Mouse (Mus musculus) neural tube, embryonic 11.5 days (tissue): ENCODE measurements around the gene Olfr718-ps1. TPM values are rescaled to one million over a fixed set of nuclear protein-coding genes. Genes with fewer than 3 reads are reported as not detected.
A peak's percentile ranks its signal among the peaks of the same experiment; 100 is the strongest.

ENCODE experiments used
- ATAC-seq: fragments of 200-750 bp; cut with Nextera tagmentation; 2 replicates; pipeline ENCODE4 v1.8.0; 2017; ENCODE audit warnings: moderate number of reproducible peaks, mild to moderate bottlenecking, moderate TSS enrichment, moderate library complexity; ENCODE audit not compliant: insufficient read depth, low FRiP score, low TSS enrichment
- DNase-seq: peaks from one replicate; pipeline ENCODE4 v3.0.0-alpha.2; 2015; ENCODE audit warnings: low spot score
- H3K27ac ChIP-seq: fragments of 300-500 bp; sonication (generic); 2 replicates; pipeline ENCODE4 v1.5.1; 2014; ENCODE audit warnings: low read depth, mild to moderate bottlenecking, low read length
- H3K27me3 ChIP-seq: fragments of 300-500 bp; sonication (generic); 2 replicates; pipeline ENCODE4 v1.6.1; 2014; ENCODE audit warnings: mild to moderate bottlenecking, low read length, mixed read lengths; ENCODE audit not compliant: control insufficient read depth, insufficient read depth
- H3K36me3 ChIP-seq: fragments of 300-500 bp; sonication (generic); 2 replicates; pipeline ENCODE4 v1.6.1; 2014; ENCODE audit warnings: mild to moderate bottlenecking, low read length, moderate library complexity, mixed read lengths; ENCODE audit not compliant: control insufficient read depth, insufficient read depth
- H3K4me1 ChIP-seq: fragments of 300-500 bp; sonication (generic); 2 replicates; pipeline ENCODE4 v1.6.1; 2014; ENCODE audit warnings: low read length, mixed read lengths; ENCODE audit not compliant: control insufficient read depth, insufficient read depth
- H3K4me2 ChIP-seq: fragments of 300-500 bp; sonication (generic); 2 replicates; pipeline ENCODE4 v1.6.1; 2014; ENCODE audit warnings: low read depth, mild to moderate bottlenecking, moderate library complexity
- H3K4me3 ChIP-seq: fragments of 300-500 bp; sonication (generic); 2 replicates; pipeline ENCODE4 v1.5.1; 2014; ENCODE audit warnings: low read depth, low read length
- H3K9ac ChIP-seq: fragments of 300-500 bp; sonication (generic); 2 replicates; pipeline ENCODE4 v1.6.1; 2014; ENCODE audit warnings: mild to moderate bottlenecking, low read length
- H3K9me3 ChIP-seq: fragments of 300-500 bp; sonication (generic); 2 replicates; pipeline ENCODE4 v1.6.1; 2016; ENCODE audit warnings: low read length; ENCODE audit not compliant: control insufficient read depth
- WGBS: fragments of 180-500 bp; shearing (Covaris S2); extraction: QIAGEN DNeasy Blood & Tissue Kit; methylation state at CpG from one replicate; pipeline ENCODE4 v1.1.7; 2014; 5-methylcytosine and 5-hydroxymethylcytosine counted together
- polyA plus RNA-seq: library from polyadenylated mRNA; unstranded; fragments of >200 nt; fragmentation: Nextera tagmentation; extraction: Ambion mirVana; gene quantifications from 2 replicates; pipeline ENCODE4 v1.2.1, GENCODE M21; 2014

Gene Olfr718-ps1
- polyA plus RNA-seq, 1 experiment from 2014 or later = not detected

- no peak for DNase-seq
- H3K4me3 ChIP-seq = no peak overlapping the region
- H3K4me1 ChIP-seq = peaks cover 4% of the 10 kb centered on the region; the same call in 1 of the 2 replicates
- H3K4me2 ChIP-seq = no peak overlapping the region
- H3K9me3 ChIP-seq = 0 out of 2 replicates have a peak, but pooled peaks cover 2% of the 10 kb centered on the region
- H3K9ac ChIP-seq = no peak overlapping the region
- peaks cover 41% of the 10 kb centered on the region for H3K36me3 ChIP-seq
- ATAC-seq = no peak
- H3K27ac ChIP-seq = no peak overlapping the region
- WGBS = 87% methylated on average over 3 of the region's 3 CpGs
- H3K27me3 ChIP-seq = no peaks in the 10 kb centered on the region
These were observed 30.3 kb upstream of the Olfr718-ps1 start for GRCm38 (mm10) chr5:143177541-143178200.

- H3K9ac ChIP-seq = no peak overlapping the region
- no peak overlapping the region for H3K4me2 ChIP-seq
- peaks cover 4% of the 10 kb centered on the region; the same call in 1 of the 2 replicates for H3K4me1 ChIP-seq
- no peaks in the 10 kb centered on the region for H3K27me3 ChIP-seq
- DNase-seq = no peak
- 95% methylated on average over 4 of the region's 4 CpGs for WGBS
- 0 out of 2 replicates have a peak, but pooled peaks cover 2% of the 10 kb centered on the region for H3K9me3 ChIP-seq
- H3K36me3 ChIP-seq = peaks cover 46% of the 10 kb centered on the region
- H3K27ac ChIP-seq = no peak overlapping the region
- no peak for ATAC-seq
- H3K4me3 ChIP-seq = no peak overlapping the region
These were observed 28.6 kb upstream of the Olfr718-ps1 start for GRCm38 (mm10) chr5:143175970-143176369.

- ATAC-seq = no peak
These were observed 18.2 kb upstream of the Olfr718-ps1 start for GRCm38 (mm10) chr5:143165508-143166070.

GRCm38 (mm10) chr5:143155534-143155933 is 8.2 kb upstream of the Olfr718-ps1 start:
- H3K9me3 ChIP-seq = no peaks in the 10 kb centered on the region
- no peak overlapping the region for H3K4me3 ChIP-seq
- H3K4me1 ChIP-seq = no peaks in the 10 kb centered on the region
- H3K27ac ChIP-seq = no peak overlapping the region
- peaks cover 24% of the 10 kb centered on the region for H3K27me3 ChIP-seq
- no peaks in the 10 kb centered on the region for H3K36me3 ChIP-seq
- H3K9ac ChIP-seq = no peak overlapping the region
- DNase-seq = no peak
- 89% methylated on average over 3 of the region's 3 CpGs for WGBS
- ATAC-seq = no peak
- no peak overlapping the region for H3K4me2 ChIP-seq

More at GRCm38 (mm10) chr5:143165508-143166070, 18.2 kb upstream of the Olfr718-ps1 start:
- no peaks in the 10 kb centered on the region for H3K36me3 ChIP-seq
- H3K9me3 ChIP-seq = no peaks in the 10 kb centered on the region
- no peak overlapping the region for H3K4me2 ChIP-seq
- WGBS = 11% methylated on average over 18 of the region's 18 CpGs
- peak; percentile 15 for DNase-seq
- H3K27ac ChIP-seq = no peak overlapping the region
- no peak overlapping the region for H3K9ac ChIP-seq
- H3K27me3 ChIP-seq = no peaks in the 10 kb centered on the region
- no peak overlapping the region for H3K4me3 ChIP-seq
- no peaks in the 10 kb centered on the region for H3K4me1 ChIP-seq

- Histone ChIP-seq H3K4me2 (no peak overlapping the region), H3K9ac (no peak overlapping the region), H3K27ac (no peak overlapping the region), H3K9me3 (no peaks in the 10 kb centered on the region), H3K36me3 (no peaks in the 10 kb centered on the region), H3K27me3 (peaks cover 20% of the 10 kb centered on the region), H3K4me3 (no peak overlapping the region), H3K4me1 (no peaks in the 10 kb centered on the region)
- 89% methylated on average over 10 of the region's 10 CpGs for WGBS
- DNase-seq = no peak
- no peak for ATAC-seq
These were observed 6.4 kb upstream of the Olfr718-ps1 start for GRCm38 (mm10) chr5:143153756-143154155.

GRCm38 (mm10) chr5:143150044-143150443 is 2.7 kb upstream of the Olfr718-ps1 start:
- 89% methylated on average over 2 of the region's 2 CpGs for WGBS
- Histone ChIP-seq H3K9me3 (no peaks in the 10 kb centered on the region), H3K9ac (no peak overlapping the region), H3K36me3 (no peaks in the 10 kb centered on the region), H3K4me3 (no peak overlapping the region), H3K27me3 (no peaks in the 10 kb centered on the region), H3K4me1 (no peaks in the 10 kb centered on the region), H3K4me2 (no peak overlapping the region), H3K27ac (no peak overlapping the region)
- no peak for ATAC-seq
- no peak for DNase-seq

- H3K27me3 ChIP-seq = no peaks in the 10 kb centered on the region
- no peaks in the 10 kb centered on the region for H3K9me3 ChIP-seq
- H3K4me1 ChIP-seq = no peaks in the 10 kb centered on the region
- H3K4me3 ChIP-seq = no peak overlapping the region
- no peak overlapping the region for H3K4me2 ChIP-seq
- no peak for ATAC-seq
- no peak overlapping the region for H3K27ac ChIP-seq
- H3K9ac ChIP-seq = no peak overlapping the region
- H3K36me3 ChIP-seq = no peaks in the 10 kb centered on the region
- DNase-seq = no peak
- 87% methylated on average over 2 of the region's 2 CpGs for WGBS
These were observed 2.2 kb upstream of the Olfr718-ps1 start for GRCm38 (mm10) chr5:143149536-143149935.

- H3K36me3 ChIP-seq = no peaks in the 10 kb centered on the region
- no peak overlapping the region for H3K27ac ChIP-seq
- H3K4me1 ChIP-seq = no peaks in the 10 kb centered on the region
- no peaks in the 10 kb centered on the region for H3K27me3 ChIP-seq
- DNase-seq (no peak), ATAC-seq (no peak)
- 93% methylated on average over 5 of the region's 5 CpGs for WGBS
- H3K4me3 ChIP-seq = no peak overlapping the region
- no peaks in the 10 kb centered on the region for H3K9me3 ChIP-seq
- no peak overlapping the region for H3K4me2 ChIP-seq
- H3K9ac ChIP-seq = no peak overlapping the region
These were observed 1.3 kb upstream of the Olfr718-ps1 start for GRCm38 (mm10) chr5:143148661-143149060.

- Histone ChIP-seq H3K9ac (no peak overlapping the region), H3K27ac (no peak overlapping the region), H3K36me3 (no peaks in the 10 kb centered on the region), H3K4me1 (no peaks in the 10 kb centered on the region), H3K4me3 (no peak overlapping the region), H3K9me3 (no peaks in the 10 kb centered on the region), H3K4me2 (no peak overlapping the region), H3K27me3 (no peaks in the 10 kb centered on the region)
- DNase-seq (no peak), ATAC-seq (no peak)
- 91% methylated on average over 13 of the region's 13 CpGs for WGBS
These were observed 9.8 kb downstream of the Olfr718-ps1 start for GRCm38 (mm10) chr5:143137580-143137979.
